Mouse (Mus musculus): ENCODE measurements at regions not wholly inside any gene's neighbourhood (a gene's known extent, or its start where the extent isn't known, plus 50 kb on each side); places are given as distances from the start of the nearest gene placed in this dataset.

GRCm38 (mm10) chrX:150709416-150709815, 52.0 kb upstream of the Tro start:
- DNase-seq: peak; percentile 40

All from adrenal gland, postnatal 10 days (tissue).